In the genomic region with DNA sequence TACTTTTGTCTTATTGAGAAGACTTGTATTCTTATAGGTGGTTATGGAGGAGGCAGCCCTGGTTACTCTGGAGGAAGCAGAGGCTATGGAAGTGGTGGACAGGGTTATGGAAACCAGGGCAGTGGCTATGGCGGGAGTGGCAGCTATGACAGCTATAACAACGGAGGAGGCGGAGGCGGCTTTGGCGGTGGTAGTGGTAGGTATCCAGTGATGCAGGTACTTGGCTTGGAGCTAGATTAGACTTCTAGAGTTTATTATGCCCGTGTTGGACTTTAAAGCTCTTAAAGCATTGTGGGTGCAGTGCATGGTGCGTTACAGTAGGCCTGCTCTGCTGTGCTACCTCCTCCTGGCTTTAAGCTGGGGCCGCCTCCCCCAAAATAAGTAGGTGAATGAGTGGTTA, we compare ENCODE assay signal across 7 mouse cellular contexts. TPM values are rescaled to one million over a fixed set of nuclear protein-coding genes. Genes with fewer than 3 reads are reported as not detected.
DNase-seq lines count a peak whose midpoint lies in the region; ATAC-seq lines count a peak whose summit lies in the region.

No protein-coding gene starts in this region.

- 74% methylated on average over 8 of the region's 8 CpGs for WGBS in neural tube, embryonic 11.5 days
- WGBS in forebrain, embryonic 11.5 days = 75% methylated on average over 8 of the region's 8 CpGs
- 75% methylated on average over 8 of the region's 8 CpGs for WGBS in limb, embryonic 12.5 days
- WGBS in stomach, embryonic 14.5 days = 61% methylated on average over 8 of the region's 8 CpGs

- no peaks in the 10 kb centered on the region for H3K9me3 ChIP-seq in neural tube, embryonic 11.5 days (ENCODE audit: control insufficient read depth, low read length)
- H3K9me3 ChIP-seq in forebrain, embryonic 11.5 days (ENCODE audit: control insufficient read depth, low read length) = no peaks in the 10 kb centered on the region
- H3K9me3 ChIP-seq in limb, embryonic 12.5 days = no peaks in the 10 kb centered on the region
- no peaks in the 10 kb centered on the region for H3K9me3 ChIP-seq in stomach, embryonic 14.5 days (ENCODE audit: control insufficient read depth, low read depth, low read length)

- H3K9ac ChIP-seq in neural tube, embryonic 11.5 days (ENCODE audit: low read length) = peak overlapping the region; percentile 29
- peak overlapping the region; percentile 43; the same call in 1 of the 2 replicates for H3K9ac ChIP-seq in forebrain, embryonic 11.5 days (ENCODE audit: low read length)
- peak overlapping the region; percentile 84 for H3K9ac ChIP-seq in limb, embryonic 12.5 days (replicated peaks)
- H3K9ac ChIP-seq in stomach, embryonic 14.5 days (replicated peaks; ENCODE audit: low read depth, low read length) = 0 out of 2 replicates have a peak overlapping the region, but pooled peaks have one; percentile 29

- H3K27ac ChIP-seq in neural tube, embryonic 11.5 days (ENCODE audit: low read depth, low read length) = no peak overlapping the region
- no peak overlapping the region for H3K27ac ChIP-seq in forebrain, embryonic 11.5 days (ENCODE audit: low read depth, low read length)
- H3K27ac ChIP-seq in limb, embryonic 12.5 days = 0 out of 2 replicates have a peak overlapping the region, but pooled peaks have one; percentile 12
- no peak overlapping the region for H3K27ac ChIP-seq in stomach, embryonic 14.5 days (ENCODE audit: low read length)

- H3K36me3 ChIP-seq in neural tube, embryonic 11.5 days (ENCODE audit: control insufficient read depth, insufficient read depth, low read length) = peaks cover 24% of the 10 kb centered on the region
- H3K36me3 ChIP-seq in forebrain, embryonic 11.5 days (ENCODE audit: control insufficient read depth, insufficient read depth, low read length) = peaks cover 38% of the 10 kb centered on the region
- H3K36me3 ChIP-seq in limb, embryonic 12.5 days = peaks cover 63% of the 10 kb centered on the region
- peaks cover 57% of the 10 kb centered on the region for H3K36me3 ChIP-seq in stomach, embryonic 14.5 days (ENCODE audit: control insufficient read depth, insufficient read depth, low read length)

- no peak for ATAC-seq in neural tube, embryonic 11.5 days (ENCODE audit: insufficient read depth, low FRiP score, low TSS enrichment)
- ATAC-seq in forebrain, embryonic 11.5 days (replicated peaks; ENCODE audit: low FRiP score) = no peak
- ATAC-seq in limb, embryonic 12.5 days (ENCODE audit: insufficient number of reproducible peaks, insufficient read depth, low FRiP score, low TSS enrichment, low read depth) = no peak
- no peak for ATAC-seq in stomach, embryonic 14.5 days (ENCODE audit: insufficient number of reproducible peaks, insufficient read depth, low FRiP score, low read depth)
- no peak for ATAC-seq in activated CD4-positive, CD25-positive, alpha-beta regulatory T cell, adult 4 months

- H3K4me3 ChIP-seq in neural tube, embryonic 11.5 days (ENCODE audit: low read depth, low read length) = peak overlapping the region; percentile 66
- H3K4me3 ChIP-seq in forebrain, embryonic 11.5 days (ENCODE audit: low read depth, low read length) = peak overlapping the region; percentile 78
- peak overlapping the region; percentile 65 for H3K4me3 ChIP-seq in limb, embryonic 12.5 days (replicated peaks)
- peak overlapping the region; percentile 55 for H3K4me3 ChIP-seq in stomach, embryonic 14.5 days (ENCODE audit: low read depth, low read length)

- H3K4me2 ChIP-seq in neural tube, embryonic 11.5 days (ENCODE audit: low read depth) = peak overlapping the region; percentile 82
- H3K4me2 ChIP-seq in forebrain, embryonic 11.5 days (ENCODE audit: low read depth, low read length, severe bottlenecking) = peak overlapping the region; percentile 73
- H3K4me2 ChIP-seq in limb, embryonic 12.5 days = peak overlapping the region; percentile 96
- H3K4me2 ChIP-seq in stomach, embryonic 14.5 days (replicated peaks; ENCODE audit: low read depth, low read length) = peak overlapping the region; percentile 83

- no peaks in the 10 kb centered on the region for H3K27me3 ChIP-seq in neural tube, embryonic 11.5 days (ENCODE audit: control insufficient read depth, insufficient read depth, low read length)
- no peaks in the 10 kb centered on the region for H3K27me3 ChIP-seq in forebrain, embryonic 11.5 days (ENCODE audit: control insufficient read depth, insufficient read depth, low read length)
- H3K27me3 ChIP-seq in limb, embryonic 12.5 days = no peaks in the 10 kb centered on the region
- H3K27me3 ChIP-seq in stomach, embryonic 14.5 days (ENCODE audit: control insufficient read depth, insufficient read depth, low read length) = no peaks in the 10 kb centered on the region

- peaks cover 19% of the 10 kb centered on the region for H3K4me1 ChIP-seq in neural tube, embryonic 11.5 days (ENCODE audit: control insufficient read depth, insufficient read depth, low read length)
- peaks cover 12% of the 10 kb centered on the region; the same call in 1 of the 2 replicates for H3K4me1 ChIP-seq in forebrain, embryonic 11.5 days (replicated peaks; ENCODE audit: control insufficient read depth, insufficient read depth, low read length)
- peaks cover 27% of the 10 kb centered on the region for H3K4me1 ChIP-seq in limb, embryonic 12.5 days (replicated peaks)
- peaks cover 15% of the 10 kb centered on the region for H3K4me1 ChIP-seq in stomach, embryonic 14.5 days (ENCODE audit: control insufficient read depth, insufficient read depth, low read length)

- no peak for DNase-seq in neural tube, embryonic 11.5 days (ENCODE audit: low spot score)
- no peak for DNase-seq in neural tube, embryonic 10.5 days (ENCODE audit: extremely low spot score, low spot score)
- DNase-seq in forebrain, embryonic 11.5 days (ENCODE audit: low spot score) = no peak
- no peak for DNase-seq in ovary, postnatal 14 days (ENCODE audit: low spot score)

RNA-seq across cellular contexts. Expression of a gene that starts 2.7 kb away (rescaled TPM):
- 1,373 and 1,392 TPM in 2 replicates for polyA plus RNA-seq in neural tube, embryonic 11.5 days (2014; fragmentation: Nextera tagmentation; extraction: Ambion mirVana)
- 1,395 and 1,473 TPM in 2 replicates for polyA plus RNA-seq in forebrain, embryonic 11.5 days (2014; fragmentation: Nextera tagmentation; extraction: Ambion mirVana)
- polyA plus RNA-seq in limb, embryonic 12.5 days (2016; fragmentation: Nextera tagmentation; extraction: Ambion mirVana) = 1,378 and 1,438 TPM in 2 replicates
- 852 and 906 TPM in 2 replicates for polyA plus RNA-seq in stomach, embryonic 14.5 days (2014; fragmentation: Nextera tagmentation; extraction: Ambion mirVana)
- polyA plus RNA-seq in activated CD4-positive, CD25-positive, alpha-beta regulatory T cell, adult 4 months (2017; shearing (Covaris generic)) = 100 to 1,000 TPM; 335 to 345 TPM

RNA-seq across cellular contexts. Expression of a gene that starts 3.3 kb away (rescaled TPM):
- polyA plus RNA-seq in neural tube, embryonic 11.5 days (2014; fragmentation: Nextera tagmentation; extraction: Ambion mirVana) = 187 and 189 TPM in 2 replicates
- 214 and 221 TPM in 2 replicates for polyA plus RNA-seq in forebrain, embryonic 11.5 days (2014; fragmentation: Nextera tagmentation; extraction: Ambion mirVana)
- 201 and 206 TPM in 2 replicates for polyA plus RNA-seq in limb, embryonic 12.5 days (2016; fragmentation: Nextera tagmentation; extraction: Ambion mirVana)
- polyA plus RNA-seq in stomach, embryonic 14.5 days (2014; fragmentation: Nextera tagmentation; extraction: Ambion mirVana) = 141 and 154 TPM in 2 replicates
- 10 to 100 TPM; 30.9 to 34.2 TPM for polyA plus RNA-seq in activated CD4-positive, CD25-positive, alpha-beta regulatory T cell, adult 4 months (2017; shearing (Covaris generic))

RNA-seq across cellular contexts. Expression of a gene that starts 15.3 kb away (rescaled TPM):
- 6.5 and 7.3 TPM in 2 replicates for polyA plus RNA-seq in neural tube, embryonic 11.5 days (2014; fragmentation: Nextera tagmentation; extraction: Ambion mirVana)
- 6.6 and 7.6 TPM in 2 replicates for polyA plus RNA-seq in forebrain, embryonic 11.5 days (2014; fragmentation: Nextera tagmentation; extraction: Ambion mirVana)
- 4.6 and 4.7 TPM in 2 replicates for polyA plus RNA-seq in limb, embryonic 12.5 days (2016; fragmentation: Nextera tagmentation; extraction: Ambion mirVana)
- 1.9 and 2.0 TPM in 2 replicates for polyA plus RNA-seq in stomach, embryonic 14.5 days (2014; fragmentation: Nextera tagmentation; extraction: Ambion mirVana)
- polyA plus RNA-seq in activated CD4-positive, CD25-positive, alpha-beta regulatory T cell, adult 4 months (2017; shearing (Covaris generic)) = 1 to 10 TPM; 1.2 TPM

RNA-seq across cellular contexts. Expression of a gene that starts 29.6 kb away (rescaled TPM):
- polyA plus RNA-seq in neural tube, embryonic 11.5 days (2014; fragmentation: Nextera tagmentation; extraction: Ambion mirVana) = 307 and 317 TPM in 2 replicates
- polyA plus RNA-seq in forebrain, embryonic 11.5 days (2014; fragmentation: Nextera tagmentation; extraction: Ambion mirVana) = 265 TPM in 2 replicates
- polyA plus RNA-seq in limb, embryonic 12.5 days (2016; fragmentation: Nextera tagmentation; extraction: Ambion mirVana) = 252 and 259 TPM in 2 replicates
- polyA plus RNA-seq in stomach, embryonic 14.5 days (2014; fragmentation: Nextera tagmentation; extraction: Ambion mirVana) = 281 and 289 TPM in 2 replicates
- 100 to 1,000 TPM; 231 to 266 TPM for polyA plus RNA-seq in activated CD4-positive, CD25-positive, alpha-beta regulatory T cell, adult 4 months (2017; shearing (Covaris generic))

Comparison
In these comparisons a context has a peak if more than half of its experiments do, and no peak if none do; other contexts are left out.
1. H3K9ac ChIP-seq: peak in every context shown above with its lines; median percentile 84 in limb, embryonic 12.5 days; 43 in forebrain, embryonic 11.5 days; 29 in neural tube, embryonic 11.5 days; 29 in stomach, embryonic 14.5 days.